ENCODE assay signal across 8 mouse cellular contexts in genomic region chr2:93303585-93304272, GRCm38 (mm10). TPM values are rescaled to one million over a fixed set of nuclear protein-coding genes. Genes with fewer than 3 reads are reported as not detected.
DNase-seq lines count a peak whose midpoint lies in the region; ATAC-seq and TF ChIP-seq lines count a peak whose summit lies in the region.

No protein-coding gene starts in this region.

- H3K9ac ChIP-seq in forebrain, embryonic 14.5 days (ENCODE audit: low read length) = no peak overlapping the region; the same call in 1 of the 2 replicates
- H3K9ac ChIP-seq in hindbrain, postnatal 0 days (replicated peaks; ENCODE audit: low read length) = 0 out of 2 replicates have a peak overlapping the region, but pooled peaks have one; percentile 3
- H3K9ac ChIP-seq in midbrain, embryonic 15.5 days = no peak overlapping the region; the same call in 1 of the 2 replicates

- H3K4me3 ChIP-seq in forebrain, embryonic 14.5 days (ENCODE audit: low read depth, low read length) = no peak overlapping the region
- H3K4me3 ChIP-seq in hindbrain, postnatal 0 days (ENCODE audit: low read length) = no peak overlapping the region
- no peak overlapping the region for H3K4me3 ChIP-seq in midbrain, embryonic 15.5 days

- WGBS in forebrain, embryonic 14.5 days = 5% methylated on average over 16 of the region's 16 CpGs
- 17% methylated on average over 16 of the region's 16 CpGs for WGBS in hindbrain, postnatal 0 days
- 12% methylated on average over 16 of the region's 16 CpGs for WGBS in midbrain, embryonic 15.5 days

- peak; percentile 68; the same call in 1 of the 2 replicates for ATAC-seq in forebrain, embryonic 14.5 days
- peak; percentile 54 for ATAC-seq in hindbrain, postnatal 0 days
- peak; percentile 44; the same call in 1 of the 2 replicates for ATAC-seq in midbrain, embryonic 15.5 days (replicated peaks)
- ATAC-seq in monocyte, adult 5-6 weeks (replicated peaks; ENCODE audit: insufficient number of reproducible peaks, low FRiP score, low TSS enrichment, poor library complexity, severe bottlenecking) = no peak

- TF ChIP-seq CTCF in hindbrain, postnatal 0 days (IDR thresholded peaks at IDR 0.05; ENCODE audit: low read depth) = no peak

- H3K36me3 ChIP-seq in forebrain, embryonic 14.5 days (ENCODE audit: control insufficient read depth, insufficient read depth, low read length) = no peaks in the 10 kb centered on the region
- no peaks in the 10 kb centered on the region for H3K36me3 ChIP-seq in hindbrain, postnatal 0 days (ENCODE audit: insufficient read depth, low read length)
- H3K36me3 ChIP-seq in midbrain, embryonic 15.5 days (replicated peaks) = no peaks in the 10 kb centered on the region

- intact Hi-C loops in left cerebral cortex, postnatal 36 days (cut with DNase I) = no loop called here

- no peak overlapping the region for H3K4me2 ChIP-seq in forebrain, embryonic 14.5 days (ENCODE audit: low read length)
- no peak overlapping the region for H3K4me2 ChIP-seq in hindbrain, postnatal 0 days (ENCODE audit: low read depth, low read length)
- H3K4me2 ChIP-seq in midbrain, embryonic 15.5 days = no peak overlapping the region

- DNase-seq in embryo, embryonic 9.5 days (ENCODE audit: extremely low spot score) = peak; percentile 52
- no peak for DNase-seq in forebrain, embryonic 14.5 days (ENCODE audit: low spot score)
- no peak for DNase-seq in hindbrain, postnatal 0 days (ENCODE audit: low spot score)
- no peak for DNase-seq in urinary bladder, adult 18-20 months (ENCODE audit: low spot score in 2 of 2)
- no peak for DNase-seq in urinary bladder, adult 2 months (ENCODE audit: low spot score)
- DNase-seq in left cerebral cortex, postnatal 36 days (ENCODE audit: low spot score in 2 of 2) = no peak

- H3K9me3 ChIP-seq in forebrain, embryonic 14.5 days (replicated peaks; ENCODE audit: control insufficient read depth, low read length) = no peaks in the 10 kb centered on the region
- H3K9me3 ChIP-seq in hindbrain, postnatal 0 days (ENCODE audit: low read length) = no peaks in the 10 kb centered on the region
- H3K9me3 ChIP-seq in midbrain, embryonic 15.5 days = no peaks in the 10 kb centered on the region

- H3K27me3 ChIP-seq in forebrain, embryonic 14.5 days (replicated peaks; ENCODE audit: control insufficient read depth, insufficient read depth, low read length) = no peaks in the 10 kb centered on the region
- H3K27me3 ChIP-seq in hindbrain, postnatal 0 days (ENCODE audit: insufficient read depth, low read length) = no peaks in the 10 kb centered on the region
- H3K27me3 ChIP-seq in midbrain, embryonic 15.5 days (replicated peaks) = no peaks in the 10 kb centered on the region

- peaks cover 12% of the 10 kb centered on the region for H3K4me1 ChIP-seq in forebrain, embryonic 14.5 days (ENCODE audit: control insufficient read depth, insufficient read depth, low read length)
- peaks cover 13% of the 10 kb centered on the region for H3K4me1 ChIP-seq in hindbrain, postnatal 0 days (ENCODE audit: insufficient read depth, low read length)
- H3K4me1 ChIP-seq in midbrain, embryonic 15.5 days = peaks cover 30% of the 10 kb centered on the region

- peak overlapping the region; percentile 61 for H3K27ac ChIP-seq in forebrain, embryonic 14.5 days (ENCODE audit: low read depth, low read length)
- peak overlapping the region; percentile 46; the same call in 1 of the 2 replicates for H3K27ac ChIP-seq in hindbrain, postnatal 0 days
- peak overlapping the region; percentile 73 for H3K27ac ChIP-seq in midbrain, embryonic 15.5 days

RNA-seq across cellular contexts. Expression of gene Tspan18, which starts 30.6 kb away (rescaled TPM):
- 15.6 and 17.3 TPM in 2 replicates for polyA plus RNA-seq in forebrain, embryonic 14.5 days (2014; fragmentation: Nextera tagmentation; extraction: Ambion mirVana)
- total RNA-seq in hindbrain, postnatal 0 days (2014; rRNA removed) = 23.5 and 26.2 TPM in 2 replicates
- 11.1 and 12.3 TPM in 2 replicates for polyA plus RNA-seq in hindbrain, postnatal 0 days (2015; fragmentation: Nextera tagmentation; extraction: Ambion mirVana)
- polyA plus RNA-seq in midbrain, embryonic 15.5 days (2015; fragmentation: Nextera tagmentation; extraction: Ambion mirVana) = 20.1 and 22.6 TPM in 2 replicates
- total RNA-seq in monocyte, adult 5-6 weeks (2017) = not detected in 3 replicates
- polyA plus RNA-seq in urinary bladder, adult 2 months (2012; rRNA removed) = 19.8 and 38.3 TPM in 2 replicates
- 1 to 10 TPM; 2.1 TPM for total RNA-seq in left cerebral cortex, postnatal 36 days (2021)
